Mouse (Mus musculus): ENCODE results near the gene 4930595D18Rik. TPM values are rescaled to one million over a fixed set of nuclear protein-coding genes. Genes with fewer than 3 reads are reported as not detected.

4930595D18Rik gene
- polyA plus RNA-seq, 1 experiment from 2014 or later, result not detected

GRCm38 (mm10) chr12:111154641-111155040 is 29.6 kb downstream of the 4930595D18Rik start:
- no peak overlapping the region for H3K4me2 ChIP-seq (ENCODE audit: low read depth, low read length)
- no peaks in the 10 kb centered on the region for H3K27me3 ChIP-seq (ENCODE audit: control insufficient read depth, insufficient read depth, low read length)
- no peaks in the 10 kb centered on the region for H3K36me3 ChIP-seq (replicated peaks; ENCODE audit: control insufficient read depth, insufficient read depth, low read depth, low read length)
- DNase-seq (ENCODE audit: low spot score) (no peak), ATAC-seq (replicated peaks; ENCODE audit: insufficient number of reproducible peaks, low FRiP score, low TSS enrichment, low read depth) (no peak)
- no peak overlapping the region for H3K9ac ChIP-seq (replicated peaks; ENCODE audit: low read length)
- H3K9me3 ChIP-seq (replicated peaks; ENCODE audit: control insufficient read depth, low read length), result no peaks in the 10 kb centered on the region
- WGBS, result 81% methylated on average over 6 of the region's 6 CpGs
- H3K27ac ChIP-seq (replicated peaks; ENCODE audit: low read depth, low read length), result no peak overlapping the region
- no peaks in the 10 kb centered on the region for H3K4me1 ChIP-seq (ENCODE audit: control insufficient read depth, insufficient read depth, low read length)
- H3K4me3 ChIP-seq (ENCODE audit: low read depth, low read length), result no peak overlapping the region

DNA sequence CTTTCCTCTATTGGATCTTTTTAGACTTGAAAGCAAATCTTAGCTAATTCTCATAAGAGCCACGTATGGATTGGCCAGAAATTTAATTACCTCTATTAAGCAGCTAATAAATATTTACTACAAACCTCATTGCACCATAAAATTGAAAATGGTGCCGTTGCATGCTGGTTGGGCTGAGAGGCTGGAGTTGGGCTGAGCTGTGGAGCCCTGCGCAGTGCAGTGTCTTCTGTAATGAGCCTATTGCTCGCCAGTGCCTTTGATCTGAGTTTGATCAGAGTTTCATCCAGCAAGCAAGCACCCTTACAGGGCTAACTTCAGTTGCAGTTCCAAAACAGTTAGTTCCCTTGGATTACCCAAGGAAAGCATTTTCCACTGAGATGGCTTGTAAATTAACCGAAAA is 30.3 kb downstream of the 4930595D18Rik start:
- Histone ChIP-seq H3K9ac (replicated peaks; ENCODE audit: low read length) (no peak overlapping the region), H3K27ac (replicated peaks; ENCODE audit: low read depth, low read length) (no peak overlapping the region), H3K9me3 (replicated peaks; ENCODE audit: control insufficient read depth, low read length) (no peaks in the 10 kb centered on the region), H3K4me2 (ENCODE audit: low read depth, low read length) (no peak overlapping the region), H3K36me3 (replicated peaks; ENCODE audit: control insufficient read depth, insufficient read depth, low read depth, low read length) (no peaks in the 10 kb centered on the region), H3K4me1 (ENCODE audit: control insufficient read depth, insufficient read depth, low read length) (no peaks in the 10 kb centered on the region), H3K27me3 (ENCODE audit: control insufficient read depth, insufficient read depth, low read length) (no peaks in the 10 kb centered on the region), H3K4me3 (ENCODE audit: low read depth, low read length) (no peak overlapping the region)
- DNase-seq (ENCODE audit: low spot score), result no peak
- 76% methylated on average over 5 of the region's 5 CpGs for WGBS
- no peak for ATAC-seq (replicated peaks; ENCODE audit: insufficient number of reproducible peaks, low FRiP score, low TSS enrichment, low read depth)

DNA sequence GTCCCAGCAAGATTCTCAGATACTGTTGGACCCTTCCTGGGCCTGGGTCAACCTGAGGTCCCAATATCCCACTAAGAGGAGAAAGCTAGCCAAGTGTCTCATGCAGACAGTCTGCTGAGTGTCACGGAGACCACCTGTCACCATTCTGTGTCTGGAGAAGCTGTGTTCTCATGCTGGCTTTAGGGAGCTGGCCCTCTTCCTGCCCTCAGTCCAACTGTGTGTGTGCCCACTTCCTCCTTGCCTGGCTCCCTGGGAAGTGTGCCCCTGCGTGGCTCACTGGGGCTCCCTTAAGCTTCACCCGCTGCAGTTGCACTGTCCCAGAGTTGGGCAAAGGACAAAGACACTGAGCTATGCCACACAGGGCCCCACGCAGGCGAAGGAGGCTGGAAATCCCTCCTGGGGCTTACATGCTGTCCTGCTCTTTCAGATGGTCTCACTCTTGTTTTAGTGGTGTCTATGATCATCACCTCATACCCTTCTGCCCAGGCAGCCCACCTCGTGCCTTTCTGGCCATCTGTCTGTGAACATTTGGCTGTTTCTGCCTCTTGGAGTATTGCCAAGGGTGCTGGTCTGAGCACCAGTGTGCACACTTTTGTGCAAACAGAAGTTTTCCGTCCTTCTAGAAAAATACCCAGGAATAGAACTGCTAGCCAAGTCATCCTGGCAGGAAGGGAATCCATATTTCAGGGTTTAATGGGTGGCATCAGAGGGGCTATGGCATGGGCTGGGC is 31.1 kb downstream of the 4930595D18Rik start:
- ATAC-seq (replicated peaks; ENCODE audit: insufficient number of reproducible peaks, low FRiP score, low TSS enrichment, low read depth), result no peak
- no peaks in the 10 kb centered on the region for H3K36me3 ChIP-seq (replicated peaks; ENCODE audit: control insufficient read depth, insufficient read depth, low read depth, low read length)
- 78% methylated on average over 7 of the region's 7 CpGs for WGBS
- no peaks in the 10 kb centered on the region for H3K4me1 ChIP-seq (ENCODE audit: control insufficient read depth, insufficient read depth, low read length)
- H3K9me3 ChIP-seq (replicated peaks; ENCODE audit: control insufficient read depth, low read length), result no peaks in the 10 kb centered on the region
- H3K9ac ChIP-seq (replicated peaks; ENCODE audit: low read length), result no peak overlapping the region
- no peak overlapping the region for H3K4me2 ChIP-seq (ENCODE audit: low read depth, low read length)
- H3K4me3 ChIP-seq (ENCODE audit: low read depth, low read length), result no peak overlapping the region
- DNase-seq (ENCODE audit: low spot score), result no peak
- H3K27ac ChIP-seq (replicated peaks; ENCODE audit: low read depth, low read length), result no peak overlapping the region
- H3K27me3 ChIP-seq (ENCODE audit: control insufficient read depth, insufficient read depth, low read length), result no peaks in the 10 kb centered on the region

- Histone ChIP-seq H3K9ac (replicated peaks; ENCODE audit: low read length) (no peak overlapping the region), H3K36me3 (replicated peaks; ENCODE audit: control insufficient read depth, insufficient read depth, low read depth, low read length) (no peaks in the 10 kb centered on the region), H3K27ac (replicated peaks; ENCODE audit: low read depth, low read length) (no peak overlapping the region), H3K4me3 (ENCODE audit: low read depth, low read length) (no peak overlapping the region), H3K27me3 (ENCODE audit: control insufficient read depth, insufficient read depth, low read length) (no peaks in the 10 kb centered on the region), H3K4me1 (ENCODE audit: control insufficient read depth, insufficient read depth, low read length) (no peaks in the 10 kb centered on the region), H3K4me2 (ENCODE audit: low read depth, low read length) (no peak overlapping the region), H3K9me3 (replicated peaks; ENCODE audit: control insufficient read depth, low read length) (no peaks in the 10 kb centered on the region)
- 85% methylated on average over 6 of the region's 6 CpGs for WGBS
- DNase-seq (ENCODE audit: low spot score) (no peak), ATAC-seq (replicated peaks; ENCODE audit: insufficient number of reproducible peaks, low FRiP score, low TSS enrichment, low read depth) (no peak)
These were observed 31.7 kb downstream of the 4930595D18Rik start for GRCm38 (mm10) chr12:111152579-111152978.

DNA sequence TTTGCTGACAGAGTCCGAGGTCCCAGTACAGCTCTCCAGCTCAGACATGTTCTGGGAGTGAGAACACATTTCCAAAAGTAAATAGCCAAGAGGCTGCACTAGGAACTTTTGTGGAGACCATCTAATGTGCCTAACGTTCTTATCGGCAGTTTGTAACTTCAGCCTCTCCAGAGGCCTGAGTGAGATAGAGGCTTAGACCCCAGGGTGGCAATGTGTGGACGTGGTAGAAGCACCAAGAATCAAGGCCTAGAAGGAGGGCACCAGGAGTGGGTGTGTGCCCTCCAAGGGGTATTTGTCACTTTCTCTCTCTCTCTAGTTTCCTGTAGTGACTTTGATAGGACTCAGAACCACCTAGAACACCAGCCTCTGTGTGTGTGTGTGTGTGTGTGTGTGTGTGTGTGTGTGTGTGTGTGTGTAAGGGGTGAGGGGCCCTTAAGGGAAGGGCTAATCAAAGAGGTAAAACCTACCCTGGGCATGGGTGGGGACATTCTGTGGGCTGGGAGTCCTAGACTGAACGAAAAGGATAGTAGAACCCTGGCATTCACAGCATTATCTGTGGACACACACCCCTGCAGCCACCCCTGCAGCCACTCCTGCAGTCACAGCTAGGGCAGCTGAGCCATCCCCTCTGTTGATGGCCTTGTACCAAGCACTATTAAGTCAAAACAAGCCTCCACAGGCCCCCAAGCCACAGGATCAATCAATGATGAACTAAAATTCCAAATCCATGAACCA is 32.7 kb downstream of the 4930595D18Rik start:
- Histone ChIP-seq H3K4me2 (ENCODE audit: low read depth, low read length) (no peak overlapping the region), H3K27me3 (ENCODE audit: control insufficient read depth, insufficient read depth, low read length) (no peaks in the 10 kb centered on the region), H3K4me1 (ENCODE audit: control insufficient read depth, insufficient read depth, low read length) (no peaks in the 10 kb centered on the region), H3K9me3 (replicated peaks; ENCODE audit: control insufficient read depth, low read length) (no peaks in the 10 kb centered on the region), H3K36me3 (replicated peaks; ENCODE audit: control insufficient read depth, insufficient read depth, low read depth, low read length) (no peaks in the 10 kb centered on the region), H3K4me3 (ENCODE audit: low read depth, low read length) (no peak overlapping the region), H3K9ac (replicated peaks; ENCODE audit: low read length) (no peak overlapping the region), H3K27ac (replicated peaks; ENCODE audit: low read depth, low read length) (no peak overlapping the region)
- ATAC-seq (replicated peaks; ENCODE audit: insufficient number of reproducible peaks, low FRiP score, low TSS enrichment, low read depth), result no peak
- DNase-seq (ENCODE audit: low spot score), result no peak
- 83% methylated on average over 5 of the region's 5 CpGs for WGBS

GRCm38 (mm10) chr12:111150236-111150596 is 34.1 kb downstream of the 4930595D18Rik start:
- H3K4me2 ChIP-seq (ENCODE audit: low read depth, low read length), result no peak overlapping the region
- 10% methylated on average over 6 of the region's 6 CpGs for WGBS
- no peaks in the 10 kb centered on the region for H3K27me3 ChIP-seq (ENCODE audit: control insufficient read depth, insufficient read depth, low read length)
- no peak overlapping the region for H3K4me3 ChIP-seq (ENCODE audit: low read depth, low read length)
- H3K4me1 ChIP-seq (ENCODE audit: control insufficient read depth, insufficient read depth, low read length), result no peaks in the 10 kb centered on the region
- no peak overlapping the region for H3K9ac ChIP-seq (replicated peaks; ENCODE audit: low read length)
- no peak overlapping the region for H3K27ac ChIP-seq (replicated peaks; ENCODE audit: low read depth, low read length)
- no peak for ATAC-seq (replicated peaks; ENCODE audit: insufficient number of reproducible peaks, low FRiP score, low TSS enrichment, low read depth)
- DNase-seq (ENCODE audit: low spot score), result peak; percentile 33
- H3K9me3 ChIP-seq (replicated peaks; ENCODE audit: control insufficient read depth, low read length), result no peaks in the 10 kb centered on the region
- H3K36me3 ChIP-seq (replicated peaks; ENCODE audit: control insufficient read depth, insufficient read depth, low read depth, low read length), result no peaks in the 10 kb centered on the region

GRCm38 (mm10) chr12:111149495-111150235 is 34.6 kb downstream of the 4930595D18Rik start:
- no peaks in the 10 kb centered on the region; the same call in 1 of the 2 replicates for H3K4me1 ChIP-seq (ENCODE audit: control insufficient read depth, insufficient read depth, low read length)
- H3K27ac ChIP-seq (replicated peaks; ENCODE audit: low read depth, low read length), result no peak overlapping the region
- H3K9ac ChIP-seq (replicated peaks; ENCODE audit: low read length), result no peak overlapping the region
- no peaks in the 10 kb centered on the region for H3K27me3 ChIP-seq (ENCODE audit: control insufficient read depth, insufficient read depth, low read length)
- DNase-seq (ENCODE audit: low spot score), result no peak
- ATAC-seq (replicated peaks; ENCODE audit: insufficient number of reproducible peaks, low FRiP score, low TSS enrichment, low read depth), result no peak
- 66% methylated on average over 17 of the region's 17 CpGs for WGBS
- H3K9me3 ChIP-seq (replicated peaks; ENCODE audit: control insufficient read depth, low read length), result no peaks in the 10 kb centered on the region
- no peak overlapping the region for H3K4me2 ChIP-seq (ENCODE audit: low read depth, low read length)
- no peak overlapping the region for H3K4me3 ChIP-seq (ENCODE audit: low read depth, low read length)
- H3K36me3 ChIP-seq (replicated peaks; ENCODE audit: control insufficient read depth, insufficient read depth, low read depth, low read length), result no peaks in the 10 kb centered on the region

GRCm38 (mm10) chr12:111145269-111145668 is 39.0 kb downstream of the 4930595D18Rik start:
- DNase-seq (ENCODE audit: low spot score) (peak; percentile 49), ATAC-seq (replicated peaks; ENCODE audit: insufficient number of reproducible peaks, low FRiP score, low TSS enrichment, low read depth) (no peak)
- no peak overlapping the region for H3K4me2 ChIP-seq (ENCODE audit: low read depth, low read length)
- peaks cover 3% of the 10 kb centered on the region; the same call in 1 of the 2 replicates for H3K4me1 ChIP-seq (ENCODE audit: control insufficient read depth, insufficient read depth, low read length)
- no peak overlapping the region for H3K9ac ChIP-seq (replicated peaks; ENCODE audit: low read length)
- no peaks in the 10 kb centered on the region for H3K36me3 ChIP-seq (replicated peaks; ENCODE audit: control insufficient read depth, insufficient read depth, low read depth, low read length)
- no peaks in the 10 kb centered on the region for H3K27me3 ChIP-seq (ENCODE audit: control insufficient read depth, insufficient read depth, low read length)
- H3K4me3 ChIP-seq (ENCODE audit: low read depth, low read length), result no peak overlapping the region
- H3K9me3 ChIP-seq (replicated peaks; ENCODE audit: control insufficient read depth, low read length), result no peaks in the 10 kb centered on the region
- no peak overlapping the region for H3K27ac ChIP-seq (replicated peaks; ENCODE audit: low read depth, low read length)
- WGBS, result 38% methylated on average over 9 of the region's 9 CpGs

All from embryonic facial prominence, embryonic 11.5 days (tissue).